In the genomic region with DNA sequence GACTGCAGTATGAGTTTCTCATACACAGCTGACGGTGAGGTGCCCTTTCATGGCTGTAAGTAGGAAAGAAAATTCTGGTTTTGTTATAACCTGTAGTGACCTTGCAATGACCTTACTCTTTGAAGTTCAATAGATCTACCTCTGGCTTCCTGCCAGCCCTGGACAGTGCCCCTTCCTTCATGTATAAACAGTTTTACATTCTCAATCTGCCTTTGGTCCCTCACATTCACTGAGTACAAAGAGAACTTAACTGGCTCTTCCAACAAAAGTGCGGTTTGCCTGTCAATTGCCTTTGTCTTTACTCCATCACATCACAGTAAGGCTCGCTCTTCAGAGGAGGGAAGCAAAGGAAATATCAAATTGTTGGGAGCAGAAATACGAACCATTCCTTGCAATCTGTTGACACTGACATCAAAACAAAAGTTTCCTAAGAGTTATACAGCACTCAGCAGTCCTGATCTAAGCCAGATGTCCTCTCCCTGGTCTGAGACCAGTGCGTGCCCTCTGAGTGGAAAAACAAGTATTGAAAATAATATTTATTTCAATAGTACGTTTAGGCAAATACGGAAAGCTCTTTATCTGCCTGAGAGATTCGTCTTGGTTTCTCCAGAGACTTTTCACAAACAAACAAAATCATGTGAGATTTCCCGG, we compare ENCODE assay signal across 17 mouse cellular contexts. TPM values are rescaled to one million over a fixed set of nuclear protein-coding genes. Genes with fewer than 3 reads are reported as not detected.
DNase-seq lines count a peak whose midpoint lies in the region; ATAC-seq and TF ChIP-seq lines count a peak whose summit lies in the region.
"Had no signal": no experiment of that assay in that cellular context is flagged by ENCODE, and none has a peak within 500 bp of the region (broad histone marks: within the 10 kb centered on the region; RNA-seq: fewer than 3 reads in every experiment).

No protein-coding gene starts in this region.

- H3K27ac ChIP-seq in ES-E14 (ENCODE audit: insufficient read depth, low read depth, low read length, poor library complexity, severe bottlenecking), result no peak overlapping the region
- no peak overlapping the region for H3K27ac ChIP-seq in embryonic facial prominence, embryonic 14.5 days (replicated peaks; ENCODE audit: low read depth, low read length)
- H3K27ac ChIP-seq in liver, embryonic 14.5 days, result no peak overlapping the region
- H3K27ac ChIP-seq: embryonic facial prominence, embryonic 12.5 days; macrophage had no signal

- H3K4me1 ChIP-seq in ES-E14 (ENCODE audit: control insufficient read depth in 2 of 2, insufficient read depth in 2 of 2, low read length in 2 of 2, poor library complexity in 1 of 2), result no peaks in the 10 kb centered on the region
- H3K4me1 ChIP-seq in embryonic facial prominence, embryonic 14.5 days (ENCODE audit: control insufficient read depth, insufficient read depth, low read length), result no peaks in the 10 kb centered on the region
- no peaks in the 10 kb centered on the region; a peak in 1 of 4 replicates for H3K4me1 ChIP-seq in liver, embryonic 14.5 days (replicated peaks; ENCODE audit: control insufficient read depth in 2 of 2, insufficient read depth in 2 of 2, low read length in 1 of 2)

- 42% methylated on average over 9 of the region's 9 CpGs for WGBS in embryonic facial prominence, embryonic 14.5 days
- WGBS in liver, embryonic 14.5 days (ENCODE audit: insufficient replicate concordance), result 69% methylated on average over 9 of the region's 9 CpGs

- in situ Hi-C loops in ES-E14 (cut with MboI; ENCODE audit: low sequenced_read_pairs in 2 of 2, unreplicated experiment in 2 of 2), result no loop called here

- H3K4me2 ChIP-seq in embryonic facial prominence, embryonic 14.5 days (ENCODE audit: low read depth, low read length), result no peak overlapping the region
- H3K4me2 ChIP-seq in liver, embryonic 14.5 days (ENCODE audit: low read depth), result no peak overlapping the region
- H3K4me2 ChIP-seq: embryonic facial prominence, embryonic 12.5 days; heart, embryonic 11.5 days had no signal

- ATAC-seq in embryonic facial prominence, embryonic 14.5 days (ENCODE audit: low read depth), result no peak
- ATAC-seq in liver, embryonic 14.5 days (ENCODE audit: insufficient read depth), result peak; percentile 23; the same call in 1 of the 2 replicates
- no peak for ATAC-seq in megakaryocyte-erythroid progenitor cell, adult 5-6 weeks (replicated peaks; ENCODE audit: low FRiP score, low TSS enrichment, poor library complexity, severe bottlenecking)

- H3K9me3 ChIP-seq in ES-E14 (ENCODE audit: control insufficient read depth, insufficient read depth, low read depth, low read length), result no peaks in the 10 kb centered on the region
- no peaks in the 10 kb centered on the region for H3K9me3 ChIP-seq in embryonic facial prominence, embryonic 14.5 days (ENCODE audit: control insufficient read depth, low read length)
- H3K9me3 ChIP-seq in liver, embryonic 14.5 days (ENCODE audit: control insufficient read depth, low read length), result no peaks in the 10 kb centered on the region
- H3K9me3 ChIP-seq: embryonic facial prominence, embryonic 12.5 days had no signal

- H3K9ac ChIP-seq in ES-E14 (ENCODE audit: insufficient read depth, low read depth, low read length, poor library complexity, severe bottlenecking), result no peak overlapping the region
- no peak overlapping the region for H3K9ac ChIP-seq in embryonic facial prominence, embryonic 14.5 days (ENCODE audit: low read depth, low read length)
- no peak overlapping the region for H3K9ac ChIP-seq in liver, embryonic 14.5 days (replicated peaks)
- H3K9ac ChIP-seq: embryonic facial prominence, embryonic 12.5 days had no signal

- peaks cover 7% of the 10 kb centered on the region for H3K36me3 ChIP-seq in ES-E14 (ENCODE audit: control insufficient read depth, insufficient read depth, low read length, poor library complexity, severe bottlenecking)
- H3K36me3 ChIP-seq in embryonic facial prominence, embryonic 14.5 days (ENCODE audit: control insufficient read depth, insufficient read depth, low read length), result peaks cover 7% of the 10 kb centered on the region
- no peaks in the 10 kb centered on the region; the same call in none of the 2 replicates for H3K36me3 ChIP-seq in liver, embryonic 14.5 days (replicated peaks; ENCODE audit: control insufficient read depth, insufficient read depth, low read depth)

- TF ChIP-seq CTCF in liver, embryonic 14.5 days (IDR thresholded peaks at IDR 0.05; ENCODE audit: low read depth), result no peak

- no peak overlapping the region for H3K4me3 ChIP-seq in ES-E14 (ENCODE audit: insufficient read depth in 1 of 2, low read depth in 1 of 2, low read length in 2 of 2, poor library complexity in 1 of 2, severe bottlenecking in 1 of 2)
- H3K4me3 ChIP-seq in embryonic facial prominence, embryonic 14.5 days (ENCODE audit: low read depth, low read length), result no peak overlapping the region
- H3K4me3 ChIP-seq in liver, embryonic 14.5 days (ENCODE audit: insufficient read depth in 1 of 2, low read depth in 2 of 2, low read length in 2 of 2), result no peak overlapping the region
- H3K4me3 ChIP-seq: embryonic facial prominence, embryonic 12.5 days had no signal

- no peaks in the 10 kb centered on the region for H3K27me3 ChIP-seq in embryonic facial prominence, embryonic 14.5 days (replicated peaks; ENCODE audit: control insufficient read depth, insufficient read depth, low read length)
- no peaks in the 10 kb centered on the region for H3K27me3 ChIP-seq in liver, embryonic 14.5 days (ENCODE audit: control insufficient read depth, insufficient read depth, low read length)
- H3K27me3 ChIP-seq: embryonic facial prominence, embryonic 12.5 days; Patski had no signal

- DNase-seq in ES-E14 (ENCODE audit: low read depth, low spot score) (peak; percentile 6), R1 (ENCODE audit: low read depth, low spot score) (peak; percentile 39)
- DNase-seq in embryonic facial prominence, embryonic 14.5 days (ENCODE audit: low spot score), result peak; percentile 12
- DNase-seq in liver, embryonic 14.5 days (ENCODE audit: low read depth in 3 of 3, low spot score in 3 of 3), result peak in 2 of 3 experiments; percentile 6 to 7
- no peak for DNase-seq in ovary, postnatal 14 days (ENCODE audit: low spot score)
- DNase-seq in layer of hippocampus, adult 9-10 months (ENCODE audit: low spot score), result no peak
- DNase-seq: cerebellum, adult 9-10 months; gastrocnemius, postnatal 14 days; heart, postnatal 4 days; lung, adult 18-20 months; midbrain, embryonic 14.5 days; right cerebral cortex, postnatal 25 days had no signal

- no peak for TF ChIP-seq EP300 in liver, embryonic 14.5 days (IDR thresholded peaks at IDR 0.05; ENCODE audit: low read depth)

TF ChIP-seq in ES-E14, 5 proteins besides CTCF, POLR2A, EP300 and RAD21:
- TF ChIP-seq ZNF384 (IDR thresholded peaks at IDR 0.05; ENCODE audit: low read depth, low read length), result no peak
- no peak for TF ChIP-seq ZC3H11A (IDR thresholded peaks at IDR 0.05; ENCODE audit: borderline replicate concordance, low read depth, low read length)
- no peak for TF ChIP-seq HCFC1 (IDR thresholded peaks at IDR 0.05; ENCODE audit: borderline replicate concordance, insufficient read depth, low read length)
- no peak for TF ChIP-seq MAFK (IDR thresholded peaks at IDR 0.05; ENCODE audit: insufficient read depth, low read depth, low read length)
- TF ChIP-seq CHD2 (IDR thresholded peaks at IDR 0.05; ENCODE audit: low read depth, low read length), result no peak
TF ChIP-seq in ES-E14: peak in this region for 0.

RNA-seq across cellular contexts. Expression of a gene that starts 32.3 kb away (rescaled TPM):
- 28.3 and 42.5 TPM in 2 replicates for total RNA-seq in ES-E14 (2012; rRNA removed)
- 42.3 and 49.1 TPM in 2 replicates for polyA plus RNA-seq in embryonic facial prominence, embryonic 14.5 days (2014; fragmentation: Nextera tagmentation; extraction: Ambion mirVana)
- polyA plus RNA-seq in liver, embryonic 14.5 days (2012; rRNA removed), result 7.4 and 10.0 TPM in 2 replicates
- 22.5 and 27.2 TPM in 2 replicates for polyA plus RNA-seq in liver, embryonic 14.5 days (2014; fragmentation: Nextera tagmentation; extraction: Ambion mirVana)
- total RNA-seq in megakaryocyte-erythroid progenitor cell, adult 5-6 weeks (2014; fragmentation: Nextera tagmentation), result 23.6 and 42.2 TPM in 2 replicates
- 37.3 and 46.6 TPM in 2 replicates for total RNA-seq in megakaryocyte-erythroid progenitor cell, adult 5-6 weeks (2017)

RNA-seq across cellular contexts. Expression of a gene that starts 32.3 kb away (rescaled TPM):
- 169 and 172 TPM in 2 replicates for total RNA-seq in ES-E14 (2012; rRNA removed)
- 267 and 271 TPM in 2 replicates for polyA plus RNA-seq in embryonic facial prominence, embryonic 14.5 days (2014; fragmentation: Nextera tagmentation; extraction: Ambion mirVana)
- polyA plus RNA-seq in liver, embryonic 14.5 days (2012; rRNA removed), result 105 and 116 TPM in 2 replicates
- 91.0 and 101 TPM in 2 replicates for polyA plus RNA-seq in liver, embryonic 14.5 days (2014; fragmentation: Nextera tagmentation; extraction: Ambion mirVana)
- total RNA-seq in megakaryocyte-erythroid progenitor cell, adult 5-6 weeks (2014; fragmentation: Nextera tagmentation), result 271 and 287 TPM in 2 replicates
- 372 and 379 TPM in 2 replicates for total RNA-seq in megakaryocyte-erythroid progenitor cell, adult 5-6 weeks (2017)

Comparison
In these comparisons a context has a peak if more than half of its experiments do, and no peak if none do; other contexts are left out.
1. DNase-seq: peak in ES-E14 (single experiment), R1 (single experiment), embryonic facial prominence, embryonic 14.5 days (single experiment) and liver, embryonic 14.5 days (2 of 3); none in ovary, postnatal 14 days (single experiment) and layer of hippocampus, adult 9-10 months (single experiment).